Mouse (Mus musculus) stomach, embryonic 14.5 days (tissue): Measurements from ENCODE around the gene Kpnb1. TPM values are rescaled to one million over a fixed set of nuclear protein-coding genes. Genes with fewer than 3 reads are reported as not detected.

Source experiments
- ATAC-seq: fragments of 200-750 bp; cut with Nextera tagmentation; 2 replicates; pipeline ENCODE4 v1.8.0; 2017; ENCODE audit warnings: low read depth, moderate TSS enrichment; ENCODE audit not compliant: insufficient number of reproducible peaks, insufficient read depth, low FRiP score
- H3K27ac ChIP-seq: fragments of 300-500 bp; sonication (generic); 2 replicates; pipeline ENCODE4 v1.5.1; 2014; ENCODE audit warnings: mild to moderate bottlenecking, low read length, moderate library complexity, mixed read lengths
- H3K27me3 ChIP-seq: fragments of 300-500 bp; sonication (generic); 2 replicates; pipeline ENCODE4 v1.6.1; 2014; ENCODE audit warnings: low read length, control low read depth, mixed read lengths; ENCODE audit not compliant: control insufficient read depth, insufficient read depth
- H3K36me3 ChIP-seq: fragments of 300-500 bp; sonication (generic); 2 replicates; pipeline ENCODE4 v1.6.1; 2014; ENCODE audit warnings: mild to moderate bottlenecking, control low read depth, low read length, moderate library complexity, mixed read lengths; ENCODE audit not compliant: control insufficient read depth, insufficient read depth
- H3K4me1 ChIP-seq: fragments of 300-500 bp; sonication (generic); 2 replicates; pipeline ENCODE4 v1.6.1; 2014; ENCODE audit warnings: low read length, control low read depth, mixed read lengths; ENCODE audit not compliant: control insufficient read depth, insufficient read depth
- H3K4me2 ChIP-seq: fragments of 300-500 bp; sonication (generic); replicated peaks from 2 replicates; pipeline ENCODE4 v1.6.1; 2014; ENCODE audit warnings: low read depth, low read length, control low read depth
- H3K4me3 ChIP-seq: fragments of 300-500 bp; sonication (generic); 2 replicates; pipeline ENCODE4 v1.5.1; 2014; ENCODE audit warnings: low read depth, low read length, control low read depth
- H3K9ac ChIP-seq: fragments of 300-500 bp; sonication (generic); replicated peaks from 2 replicates; pipeline ENCODE4 v1.6.1; 2014; ENCODE audit warnings: low read depth, mild to moderate bottlenecking, control low read depth, low read length, moderate library complexity, mixed read lengths
- H3K9me3 ChIP-seq: fragments of 300-500 bp; sonication (generic); 2 replicates; pipeline ENCODE4 v1.6.1; 2016; ENCODE audit warnings: low read depth, low read length, control low read depth; ENCODE audit not compliant: control insufficient read depth
- WGBS: fragments of 180-500 bp; shearing (Covaris S2); extraction: QIAGEN DNeasy Blood & Tissue Kit; methylation state at CpG from one replicate; pipeline ENCODE4 v1.1.7; 2014; 5-methylcytosine and 5-hydroxymethylcytosine counted together
- polyA plus RNA-seq: library from polyadenylated mRNA; unstranded; fragments of >200 nt; fragmentation: Nextera tagmentation; extraction: Ambion mirVana; gene quantifications from 2 replicates; pipeline ENCODE4 v1.2.1, GENCODE M21; 2014

Kpnb1 gene
- polyA plus RNA-seq, 1 experiment from 2014 or later = 65.1 TPM

GRCm38 (mm10) chr11:97151343-97151801, 36.3 kb downstream of the Kpnb1 start, which contains the start of gene Tbkbp1:
Tbkbp1 (minus strand) TSS chr11:97151495.
- Histone ChIP-seq H3K36me3 (peaks cover 7% of the 10 kb centered on the region; the same call in 1 of the 2 replicates), H3K27me3 (no peaks in the 10 kb centered on the region), H3K4me3 (peak within 1 kb of the TSS; percentile 69), H3K4me1 (peaks cover 24% of the 10 kb centered on the region), H3K9ac (peak within 1 kb of the TSS; percentile 63), H3K9me3 (no peaks in the 10 kb centered on the region), H3K27ac (peak within 1 kb of the TSS; percentile 87), H3K4me2 (peak within 1 kb of the TSS; percentile 91)
- WGBS = under 1% methylated on average over 47 of the region's 64 CpGs
- 0 out of 2 replicates have a peak, but pooled peaks have one; percentile 3 for ATAC-seq

- H3K4me2 ChIP-seq = peak overlapping the region; percentile 91
- no peaks in the 10 kb centered on the region for H3K9me3 ChIP-seq
- under 1% methylated on average over 73 of the region's 102 CpGs for WGBS
- peak; percentile 65 for ATAC-seq
- H3K4me3 ChIP-seq = peak overlapping the region; percentile 69
- H3K9ac ChIP-seq = peak overlapping the region; percentile 63
- H3K27me3 ChIP-seq = no peaks in the 10 kb centered on the region
- H3K27ac ChIP-seq = peak overlapping the region; percentile 87
- H3K4me1 ChIP-seq = peaks cover 24% of the 10 kb centered on the region
- H3K36me3 ChIP-seq = peaks cover 5% of the 10 kb centered on the region; the same call in 1 of the 2 replicates
These were observed 37.0 kb downstream of the Kpnb1 start for GRCm38 (mm10) chr11:97150411-97151330.

- Histone ChIP-seq H3K9ac (peak overlapping the region; percentile 28; the same call in 1 of the 2 replicates), H3K4me3 (peak overlapping the region; percentile 69), H3K27me3 (no peaks in the 10 kb centered on the region), H3K4me2 (peak overlapping the region; percentile 91), H3K27ac (peak overlapping the region; percentile 87), H3K36me3 (peaks cover 5% of the 10 kb centered on the region; the same call in 1 of the 2 replicates), H3K9me3 (no peaks in the 10 kb centered on the region), H3K4me1 (peaks cover 24% of the 10 kb centered on the region)
- WGBS = 2% methylated on average over 14 of the region's 14 CpGs
- peak; percentile 8; the same call in 1 of the 2 replicates for ATAC-seq
These were observed 37.7 kb downstream of the Kpnb1 start for GRCm38 (mm10) chr11:97149995-97150410.

GRCm38 (mm10) chr11:97149026-97149425, 38.7 kb downstream of the Kpnb1 start:
- Histone ChIP-seq H3K4me3 (peak overlapping the region; percentile 8; the same call in 1 of the 2 replicates), H3K4me1 (peaks cover 24% of the 10 kb centered on the region), H3K9me3 (no peaks in the 10 kb centered on the region), H3K4me2 (peak overlapping the region; percentile 91), H3K27me3 (no peaks in the 10 kb centered on the region), H3K36me3 (peaks cover 8% of the 10 kb centered on the region; the same call in 1 of the 2 replicates), H3K9ac (no peak overlapping the region), H3K27ac (no peak overlapping the region)
- no peak for ATAC-seq
- WGBS = 28% methylated on average over 9 of the region's 9 CpGs

- no peak overlapping the region for H3K9ac ChIP-seq
These were observed 39.1 kb downstream of the Kpnb1 start for GRCm38 (mm10) chr11:97148591-97148990.

GRCm38 (mm10) chr11:97147333-97147732, 40.3 kb downstream of the Kpnb1 start:
- Histone ChIP-seq H3K9me3 (no peaks in the 10 kb centered on the region), H3K4me1 (peaks cover 18% of the 10 kb centered on the region), H3K4me3 (no peak overlapping the region), H3K4me2 (no peak overlapping the region), H3K36me3 (peaks cover 8% of the 10 kb centered on the region; the same call in 1 of the 2 replicates), H3K27me3 (no peaks in the 10 kb centered on the region), H3K27ac (no peak overlapping the region), H3K9ac (no peak overlapping the region)
- no peak for ATAC-seq
- WGBS = 86% methylated on average over 8 of the region's 8 CpGs

More at GRCm38 (mm10) chr11:97148591-97148990, 39.1 kb downstream of the Kpnb1 start:
- peak overlapping the region; percentile 91; the same call in 1 of the 2 replicates for H3K4me2 ChIP-seq
- H3K27ac ChIP-seq = no peak overlapping the region
- H3K9me3 ChIP-seq = no peaks in the 10 kb centered on the region
- peak overlapping the region; percentile 8; the same call in 1 of the 2 replicates for H3K4me3 ChIP-seq
- H3K36me3 ChIP-seq = peaks cover 8% of the 10 kb centered on the region; the same call in 1 of the 2 replicates
- ATAC-seq = no peak
- H3K27me3 ChIP-seq = no peaks in the 10 kb centered on the region
- WGBS = 35% methylated on average over 12 of the region's 12 CpGs
- H3K4me1 ChIP-seq = peaks cover 24% of the 10 kb centered on the region

- Histone ChIP-seq H3K4me1 (peaks cover 12% of the 10 kb centered on the region), H3K36me3 (peaks cover 8% of the 10 kb centered on the region; the same call in 1 of the 2 replicates), H3K9ac (no peak overlapping the region), H3K4me3 (no peak overlapping the region), H3K27ac (no peak overlapping the region), H3K9me3 (no peaks in the 10 kb centered on the region), H3K27me3 (no peaks in the 10 kb centered on the region), H3K4me2 (no peak overlapping the region)
- WGBS = 8% methylated on average over 8 of the region's 8 CpGs
- no peak for ATAC-seq
These were observed 41.0 kb downstream of the Kpnb1 start for GRCm38 (mm10) chr11:97146724-97147123.

- H3K27me3 ChIP-seq = no peaks in the 10 kb centered on the region
- H3K27ac ChIP-seq = no peak overlapping the region
- peaks cover 8% of the 10 kb centered on the region; the same call in 1 of the 2 replicates for H3K36me3 ChIP-seq
- no peaks in the 10 kb centered on the region for H3K9me3 ChIP-seq
- peaks cover 12% of the 10 kb centered on the region for H3K4me1 ChIP-seq
- no peak for ATAC-seq
- H3K9ac ChIP-seq = no peak overlapping the region
- H3K4me2 ChIP-seq = no peak overlapping the region
- H3K4me3 ChIP-seq = no peak overlapping the region
- WGBS = 49% methylated on average over 9 of the region's 9 CpGs
These were observed 41.7 kb downstream of the Kpnb1 start for GRCm38 (mm10) chr11:97145951-97146350.
